Mouse (Mus musculus): ENCODE measurements around the gene As3mt. TPM values are rescaled to one million over a fixed set of nuclear protein-coding genes. Genes with fewer than 3 reads are reported as not detected.
"Not testable (repeated sequence)": the region's sequence is repeated elsewhere in the genome, so short reads cannot be mapped to it uniquely, and the experiment has no call there.

Gene As3mt
- polyA plus RNA-seq, 1 experiment from 2014 or later: 50.3 TPM

- peak overlapping the region; percentile 91 for H3K4me3 ChIP-seq
- H3K36me3 ChIP-seq: no peaks in the 10 kb centered on the region
- no peak overlapping the region; the same call in 1 of the 2 replicates for H3K9ac ChIP-seq
- H3K4me1 ChIP-seq (replicated peaks): peaks cover 20% of the 10 kb centered on the region
- H3K4me2 ChIP-seq: peak overlapping the region; percentile 91
- no peaks in the 10 kb centered on the region for H3K9me3 ChIP-seq (replicated peaks)
- H3K27ac ChIP-seq (ENCODE audit: poor library complexity, severe bottlenecking): no peak overlapping the region
- ATAC-seq (ENCODE audit: insufficient number of reproducible peaks, low FRiP score): no peak
- WGBS: 29% methylated on average over 7 of the region's 7 CpGs
- H3K27me3 ChIP-seq (replicated peaks): no peaks in the 10 kb centered on the region; the same call in 1 of the 2 replicates
Measured at GRCm38 (mm10) chr19:46763356-46763755, 56.1 kb downstream of the As3mt start.

GRCm38 (mm10) chr19:46763932-46764762 is 56.9 kb downstream of the As3mt start:
- no peak for ATAC-seq (ENCODE audit: insufficient number of reproducible peaks, low FRiP score)
- no peak overlapping the region for H3K27ac ChIP-seq (ENCODE audit: poor library complexity, severe bottlenecking)
- no peaks in the 10 kb centered on the region; the same call in 1 of the 2 replicates for H3K27me3 ChIP-seq (replicated peaks)
- H3K4me1 ChIP-seq (replicated peaks): peaks cover 14% of the 10 kb centered on the region
- no peak overlapping the region for H3K9ac ChIP-seq
- no peaks in the 10 kb centered on the region for H3K9me3 ChIP-seq (replicated peaks)
- H3K4me3 ChIP-seq: no peak overlapping the region
- peak overlapping the region; percentile 27 for H3K4me2 ChIP-seq
- H3K36me3 ChIP-seq: no peaks in the 10 kb centered on the region
- 70% methylated on average over 12 of the region's 12 CpGs for WGBS

- peak overlapping the region; percentile 21; the same call in 1 of the 2 replicates for H3K4me2 ChIP-seq
- ATAC-seq (ENCODE audit: insufficient number of reproducible peaks, low FRiP score): no peak
- H3K27me3 ChIP-seq (replicated peaks): no peaks in the 10 kb centered on the region; the same call in 1 of the 2 replicates
- H3K27ac ChIP-seq (ENCODE audit: poor library complexity, severe bottlenecking): no peak overlapping the region
- no peaks in the 10 kb centered on the region for H3K9me3 ChIP-seq (replicated peaks)
- no peaks in the 10 kb centered on the region for H3K36me3 ChIP-seq
- no peak overlapping the region for H3K9ac ChIP-seq
- no peak overlapping the region for H3K4me3 ChIP-seq
- WGBS: 78% methylated on average over 9 of the region's 9 CpGs
- peaks cover 14% of the 10 kb centered on the region for H3K4me1 ChIP-seq (replicated peaks)
Measured at GRCm38 (mm10) chr19:46764763-46765117, 57.5 kb downstream of the As3mt start.

GRCm38 (mm10) chr19:46766125-46766524 is 58.9 kb downstream of the As3mt start:
- Histone ChIP-seq H3K9me3 (replicated peaks) (no peaks in the 10 kb centered on the region), H3K4me2 (no peak overlapping the region), H3K4me3 (no peak overlapping the region), H3K4me1 (replicated peaks) (peaks cover 17% of the 10 kb centered on the region), H3K27ac (ENCODE audit: poor library complexity, severe bottlenecking) (no peak overlapping the region), H3K36me3 (no peaks in the 10 kb centered on the region), H3K27me3 (replicated peaks) (no peaks in the 10 kb centered on the region; the same call in 1 of the 2 replicates), H3K9ac (no peak overlapping the region)
- WGBS: 76% methylated on average over 5 of the region's 5 CpGs
- ATAC-seq (ENCODE audit: insufficient number of reproducible peaks, low FRiP score): no peak

- H3K4me1 ChIP-seq (replicated peaks): 0 out of 2 replicates have a peak, but pooled peaks cover 5% of the 10 kb centered on the region
Measured at GRCm38 (mm10) chr19:46769759-46770158, 62.5 kb downstream of the As3mt start.

GRCm38 (mm10) chr19:46771801-46772200 is 64.5 kb downstream of the As3mt start:
- Histone ChIP-seq H3K27ac (ENCODE audit: poor library complexity, severe bottlenecking) (no peak overlapping the region), H3K36me3 (no peaks in the 10 kb centered on the region), H3K9me3 (replicated peaks) (no peaks in the 10 kb centered on the region), H3K4me3 (no peak overlapping the region), H3K4me2 (no peak overlapping the region), H3K9ac (no peak overlapping the region), H3K27me3 (replicated peaks) (no peaks in the 10 kb centered on the region), H3K4me1 (replicated peaks) (0 out of 2 replicates have a peak, but pooled peaks cover 5% of the 10 kb centered on the region)
- no peak for ATAC-seq (ENCODE audit: insufficient number of reproducible peaks, low FRiP score)
- 79% methylated on average over 6 of the region's 6 CpGs for WGBS

More at GRCm38 (mm10) chr19:46769759-46770158, 62.5 kb downstream of the As3mt start:
- no peak overlapping the region for H3K9ac ChIP-seq
- H3K9me3 ChIP-seq (replicated peaks): no peaks in the 10 kb centered on the region
- H3K4me3 ChIP-seq: no peak overlapping the region
- 82% methylated on average over 11 of the region's 11 CpGs for WGBS
- no peak for ATAC-seq (ENCODE audit: insufficient number of reproducible peaks, low FRiP score)
- no peaks in the 10 kb centered on the region for H3K27me3 ChIP-seq (replicated peaks)
- H3K36me3 ChIP-seq: no peaks in the 10 kb centered on the region
- no peak overlapping the region for H3K27ac ChIP-seq (ENCODE audit: poor library complexity, severe bottlenecking)
- H3K4me2 ChIP-seq: no peak overlapping the region

GRCm38 (mm10) chr19:46776391-46776790 is 69.1 kb downstream of the As3mt start:
- 67% methylated on average over 5 of the region's 5 CpGs for WGBS
- ATAC-seq (ENCODE audit: insufficient number of reproducible peaks, low FRiP score): no peak
- H3K4me3 ChIP-seq: no peak overlapping the region

GRCm38 (mm10) chr19:46776850-46777249 is 69.6 kb downstream of the As3mt start:
- H3K9me3 ChIP-seq (replicated peaks): no peaks in the 10 kb centered on the region
- H3K36me3 ChIP-seq: no peaks in the 10 kb centered on the region
- H3K27ac ChIP-seq (ENCODE audit: poor library complexity, severe bottlenecking): no peak overlapping the region
- no peaks in the 10 kb centered on the region for H3K27me3 ChIP-seq (replicated peaks)
- H3K4me1 ChIP-seq (replicated peaks): 0 out of 2 replicates have a peak, but pooled peaks cover 3% of the 10 kb centered on the region
- no peak overlapping the region for H3K4me3 ChIP-seq
- no peak for ATAC-seq (ENCODE audit: insufficient number of reproducible peaks, low FRiP score)
- H3K9ac ChIP-seq: no peak overlapping the region
- 63% methylated on average over 3 of the region's 3 CpGs for WGBS
- H3K4me2 ChIP-seq: no peak overlapping the region

More at GRCm38 (mm10) chr19:46776391-46776790, 69.1 kb downstream of the As3mt start:
- Histone ChIP-seq H3K27ac (ENCODE audit: poor library complexity, severe bottlenecking) (no peak overlapping the region), H3K9ac (no peak overlapping the region), H3K27me3 (replicated peaks) (no peaks in the 10 kb centered on the region), H3K4me1 (replicated peaks) (0 out of 2 replicates have a peak, but pooled peaks cover 3% of the 10 kb centered on the region), H3K9me3 (replicated peaks) (no peaks in the 10 kb centered on the region), H3K36me3 (no peaks in the 10 kb centered on the region), H3K4me2 (no peak overlapping the region)

- Histone ChIP-seq H3K27me3 (replicated peaks) (no peaks in the 10 kb centered on the region), H3K9me3 (replicated peaks) (no peaks in the 10 kb centered on the region), H3K4me1 (replicated peaks) (no peaks in the 10 kb centered on the region), H3K27ac (ENCODE audit: poor library complexity, severe bottlenecking) (no peak overlapping the region), H3K4me2 (no peak overlapping the region), H3K36me3 (no peaks in the 10 kb centered on the region), H3K9ac (no peak overlapping the region), H3K4me3 (no peak overlapping the region)
- 75% methylated on average over 12 of the region's 12 CpGs for WGBS
- ATAC-seq (ENCODE audit: insufficient number of reproducible peaks, low FRiP score): no peak
Measured at GRCm38 (mm10) chr19:46777928-46778680, 70.8 kb downstream of the As3mt start.

- not testable (repeated sequence) for H3K9ac ChIP-seq; H3K27me3 ChIP-seq (replicated peaks); H3K4me3 ChIP-seq; H3K4me1 ChIP-seq (replicated peaks); H3K4me2 ChIP-seq; H3K36me3 ChIP-seq; ATAC-seq (ENCODE audit: insufficient number of reproducible peaks, low FRiP score); H3K27ac ChIP-seq (ENCODE audit: poor library complexity, severe bottlenecking); H3K9me3 ChIP-seq (replicated peaks)
- WGBS: 92% methylated on average over 1 of the region's 1 CpGs
Measured at GRCm38 (mm10) chr19:46779130-46779529, 71.9 kb downstream of the As3mt start.

- Histone ChIP-seq H3K4me1 (replicated peaks) (peaks cover 9% of the 10 kb centered on the region; the same call in 1 of the 2 replicates), H3K4me3 (no peak overlapping the region), H3K4me2 (no peak overlapping the region), H3K27me3 (replicated peaks) (no peaks in the 10 kb centered on the region), H3K27ac (ENCODE audit: poor library complexity, severe bottlenecking) (no peak overlapping the region), H3K9me3 (replicated peaks) (no peaks in the 10 kb centered on the region), H3K36me3 (no peaks in the 10 kb centered on the region), H3K9ac (no peak overlapping the region)
- 60% methylated on average over 5 of the region's 5 CpGs for WGBS
- ATAC-seq (ENCODE audit: insufficient number of reproducible peaks, low FRiP score): no peak
Measured at GRCm38 (mm10) chr19:46784038-46784437, 76.8 kb downstream of the As3mt start.
